Mouse (Mus musculus): ENCODE data around the gene Psma5. TPM values are rescaled to one million over a fixed set of nuclear protein-coding genes. Genes with fewer than 3 reads are reported as not detected.

Gene Psma5
- polyA plus RNA-seq, 1 experiment from 2014 or later = 327 TPM

DNA sequence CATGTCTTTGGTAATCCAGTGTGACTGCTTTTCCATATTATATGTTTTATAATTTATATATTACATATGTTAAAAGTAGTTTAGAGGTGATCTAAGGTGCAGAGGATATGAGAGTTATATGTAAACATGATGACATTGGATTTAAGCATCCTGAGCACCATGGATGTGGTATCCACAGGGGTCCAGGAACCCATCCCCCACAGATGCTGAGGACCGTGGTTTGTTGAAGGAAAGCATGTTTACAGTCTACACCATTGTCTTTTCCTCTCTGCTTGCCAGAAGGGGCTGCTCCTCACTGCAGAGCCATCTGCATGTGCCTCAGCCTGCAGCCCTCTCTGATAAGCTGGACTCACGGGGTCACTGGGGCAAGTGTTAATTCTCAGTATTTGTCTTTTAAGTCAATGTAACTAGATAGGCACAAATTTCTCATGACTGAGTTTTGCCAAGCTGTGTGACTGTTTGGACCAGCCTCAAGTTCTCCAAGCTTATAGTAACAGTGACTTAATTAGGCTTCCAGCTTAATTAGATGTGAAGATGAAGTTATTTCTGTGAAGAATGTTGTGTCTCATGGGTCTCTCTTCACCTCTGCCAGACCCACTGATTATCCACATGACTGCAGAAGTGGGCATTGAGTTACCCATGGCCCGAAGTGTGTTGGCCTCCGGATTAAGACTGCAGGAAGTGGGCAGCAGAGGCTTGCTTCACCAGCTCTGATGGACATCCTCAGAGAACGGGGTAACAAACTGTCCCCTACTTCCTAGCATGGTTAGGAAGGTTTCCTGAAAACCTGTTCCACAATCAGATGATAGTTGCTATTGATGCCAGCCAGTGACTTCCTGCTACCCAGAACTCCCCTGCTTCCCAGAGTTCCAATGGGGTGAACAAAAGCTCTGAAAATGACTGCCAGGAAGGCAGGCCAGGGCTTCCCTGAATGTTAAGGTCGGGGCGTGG, 41.2 kb downstream of the Psma5 start:
- ATAC-seq (ENCODE audit: low FRiP score, low TSS enrichment) = no peak
- 75% methylated on average over 7 of the region's 7 CpGs for WGBS
- peaks cover 23% of the 10 kb centered on the region for H3K4me1 ChIP-seq (ENCODE audit: control insufficient read depth, insufficient read depth, low read length)

DNA sequence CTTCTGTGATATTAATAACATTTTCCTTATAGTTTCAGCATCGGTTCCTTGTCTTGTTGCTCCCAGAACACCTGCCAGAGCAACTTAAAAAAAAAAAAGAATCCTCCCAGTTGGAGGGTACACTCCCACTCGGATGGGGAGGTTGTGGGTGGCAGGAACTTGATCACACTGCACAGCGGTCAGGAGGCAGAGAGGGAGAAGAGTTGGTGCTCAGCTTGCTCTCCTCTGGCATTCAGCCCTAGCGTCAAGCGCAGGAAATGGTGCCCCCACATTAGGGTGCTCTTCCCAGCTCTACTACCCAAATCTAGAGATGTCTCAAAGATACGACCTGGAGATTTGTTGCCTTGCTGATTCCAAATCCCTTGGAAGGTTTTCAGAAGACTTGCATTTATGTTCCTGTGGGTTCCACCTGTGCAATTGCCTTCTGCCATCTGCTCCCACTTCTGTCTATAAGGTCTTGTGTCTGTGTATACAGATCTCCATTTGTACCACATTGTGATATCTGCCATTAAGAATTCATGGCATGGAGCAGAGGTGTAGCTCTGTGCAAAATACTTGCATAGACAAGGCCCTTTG, 43.8 kb downstream of the Psma5 start:
- ATAC-seq (ENCODE audit: low FRiP score, low TSS enrichment) = no peak
- no peaks in the 10 kb centered on the region for H3K27me3 ChIP-seq (ENCODE audit: control insufficient read depth, insufficient read depth, low read length)
- H3K4me2 ChIP-seq (replicated peaks; ENCODE audit: low read depth, low read length) = no peak overlapping the region
- H3K4me1 ChIP-seq (ENCODE audit: control insufficient read depth, insufficient read depth, low read length) = peaks cover 21% of the 10 kb centered on the region
- 61% methylated on average over 6 of the region's 6 CpGs for WGBS
- no peaks in the 10 kb centered on the region for H3K36me3 ChIP-seq (ENCODE audit: control insufficient read depth, insufficient read depth, low read length)
- H3K9ac ChIP-seq (ENCODE audit: low read depth, low read length) = no peak overlapping the region
- H3K27ac ChIP-seq (ENCODE audit: low read depth, low read length) = no peak overlapping the region
- H3K4me3 ChIP-seq (ENCODE audit: low read length) = no peak overlapping the region
- H3K9me3 ChIP-seq (ENCODE audit: control insufficient read depth, low read length) = no peaks in the 10 kb centered on the region

More for the DNA sequence above, 41.2 kb downstream of the Psma5 start:
- H3K9me3 ChIP-seq (ENCODE audit: control insufficient read depth, low read length) = no peaks in the 10 kb centered on the region
- no peaks in the 10 kb centered on the region for H3K27me3 ChIP-seq (ENCODE audit: control insufficient read depth, insufficient read depth, low read length)
- no peaks in the 10 kb centered on the region for H3K36me3 ChIP-seq (ENCODE audit: control insufficient read depth, insufficient read depth, low read length)
- no peak overlapping the region for H3K4me3 ChIP-seq (ENCODE audit: low read length)
- H3K27ac ChIP-seq (ENCODE audit: low read depth, low read length) = no peak overlapping the region
- no peak overlapping the region for H3K9ac ChIP-seq (ENCODE audit: low read depth, low read length)
- H3K4me2 ChIP-seq (replicated peaks; ENCODE audit: low read depth, low read length) = no peak overlapping the region

DNA sequence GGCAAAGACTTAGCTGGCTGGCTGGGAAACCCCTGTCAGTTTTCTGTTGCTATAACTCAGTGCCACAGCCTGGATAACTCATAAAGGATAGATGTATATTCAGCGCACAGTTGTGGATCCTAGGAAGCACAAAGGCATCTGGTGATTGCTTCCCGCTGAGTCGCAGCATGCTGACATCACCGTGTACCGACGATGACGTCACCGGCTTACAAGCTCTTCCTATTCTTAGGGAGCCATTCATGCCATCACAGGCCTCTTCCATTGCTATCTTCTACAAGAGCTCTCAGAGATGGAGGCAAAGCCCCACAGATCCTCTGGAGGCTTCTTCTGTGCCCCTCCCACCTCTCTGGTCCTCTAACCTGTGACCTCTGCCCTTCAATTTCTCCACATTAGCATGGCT, 47.0 kb downstream of the Psma5 start:
- no peak overlapping the region for H3K4me3 ChIP-seq (ENCODE audit: low read length)
- H3K27ac ChIP-seq (ENCODE audit: low read depth, low read length) = no peak overlapping the region
- no peak overlapping the region for H3K9ac ChIP-seq (ENCODE audit: low read depth, low read length)
- WGBS = 94% methylated on average over 8 of the region's 8 CpGs
- no peaks in the 10 kb centered on the region for H3K36me3 ChIP-seq (ENCODE audit: control insufficient read depth, insufficient read depth, low read length)
- no peaks in the 10 kb centered on the region for H3K27me3 ChIP-seq (ENCODE audit: control insufficient read depth, insufficient read depth, low read length)
- H3K9me3 ChIP-seq (ENCODE audit: control insufficient read depth, low read length) = no peaks in the 10 kb centered on the region
- no peaks in the 10 kb centered on the region for H3K4me1 ChIP-seq (ENCODE audit: control insufficient read depth, insufficient read depth, low read length)
- ATAC-seq (ENCODE audit: low FRiP score, low TSS enrichment) = no peak
- no peak overlapping the region for H3K4me2 ChIP-seq (replicated peaks; ENCODE audit: low read depth, low read length)

DNA sequence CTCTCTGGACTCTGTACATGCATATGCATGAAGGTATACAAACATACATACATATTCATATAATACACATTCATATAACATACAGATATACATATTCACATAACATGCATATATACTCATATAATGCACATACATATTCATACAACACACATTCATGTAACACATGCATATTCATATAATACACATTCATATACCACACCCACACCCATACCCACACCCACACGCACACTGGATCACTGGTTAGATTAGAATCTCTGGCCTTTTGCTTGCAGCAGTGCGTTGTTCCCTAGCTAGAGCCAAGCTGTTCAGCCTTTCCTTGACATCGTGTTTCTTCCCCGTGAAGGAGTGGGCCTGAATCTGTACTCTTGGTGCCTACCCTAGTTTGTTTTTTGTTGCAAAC, 48.0 kb downstream of the Psma5 start:
- H3K4me1 ChIP-seq (ENCODE audit: control insufficient read depth, insufficient read depth, low read length) = no peaks in the 10 kb centered on the region
- H3K4me3 ChIP-seq (ENCODE audit: low read length) = no peak overlapping the region
- H3K4me2 ChIP-seq (replicated peaks; ENCODE audit: low read depth, low read length) = no peak overlapping the region
- ATAC-seq (ENCODE audit: low FRiP score, low TSS enrichment) = no peak
- H3K9ac ChIP-seq (ENCODE audit: low read depth, low read length) = no peak overlapping the region
- H3K36me3 ChIP-seq (ENCODE audit: control insufficient read depth, insufficient read depth, low read length) = no peaks in the 10 kb centered on the region
- H3K27ac ChIP-seq (ENCODE audit: low read depth, low read length) = no peak overlapping the region
- WGBS = 77% methylated on average over 4 of the region's 4 CpGs
- H3K9me3 ChIP-seq (ENCODE audit: control insufficient read depth, low read length) = no peaks in the 10 kb centered on the region
- H3K27me3 ChIP-seq (ENCODE audit: control insufficient read depth, insufficient read depth, low read length) = no peaks in the 10 kb centered on the region

GRCm38 (mm10) chr3:108306387-108306786, 49.7 kb downstream of the Psma5 start:
- Histone ChIP-seq H3K27me3 (ENCODE audit: control insufficient read depth, insufficient read depth, low read length) (no peaks in the 10 kb centered on the region), H3K9me3 (ENCODE audit: control insufficient read depth, low read length) (no peaks in the 10 kb centered on the region), H3K9ac (ENCODE audit: low read depth, low read length) (no peak overlapping the region), H3K4me1 (ENCODE audit: control insufficient read depth, insufficient read depth, low read length) (no peaks in the 10 kb centered on the region), H3K27ac (ENCODE audit: low read depth, low read length) (no peak overlapping the region), H3K4me2 (replicated peaks; ENCODE audit: low read depth, low read length) (no peak overlapping the region), H3K36me3 (ENCODE audit: control insufficient read depth, insufficient read depth, low read length) (0 out of 2 replicates have a peak, but pooled peaks cover 4% of the 10 kb centered on the region), H3K4me3 (ENCODE audit: low read length) (no peak overlapping the region)
- WGBS = 60% methylated on average over 3 of the region's 3 CpGs
- no peak for ATAC-seq (ENCODE audit: low FRiP score, low TSS enrichment)

- no peak overlapping the region for H3K9ac ChIP-seq (ENCODE audit: low read depth, low read length)
- 83% methylated on average over 6 of the region's 6 CpGs for WGBS
- no peaks in the 10 kb centered on the region for H3K4me1 ChIP-seq (ENCODE audit: control insufficient read depth, insufficient read depth, low read length)
- no peak for ATAC-seq (ENCODE audit: low FRiP score, low TSS enrichment)
- H3K36me3 ChIP-seq (ENCODE audit: control insufficient read depth, insufficient read depth, low read length) = 0 out of 2 replicates have a peak, but pooled peaks cover 4% of the 10 kb centered on the region
- H3K4me3 ChIP-seq (ENCODE audit: low read length) = no peak overlapping the region
- H3K27me3 ChIP-seq (ENCODE audit: control insufficient read depth, insufficient read depth, low read length) = no peaks in the 10 kb centered on the region
- H3K4me2 ChIP-seq (replicated peaks; ENCODE audit: low read depth, low read length) = no peak overlapping the region
- H3K27ac ChIP-seq (ENCODE audit: low read depth, low read length) = no peak overlapping the region
- H3K9me3 ChIP-seq (ENCODE audit: control insufficient read depth, low read length) = no peaks in the 10 kb centered on the region
Observed at GRCm38 (mm10) chr3:108307485-108307884, 50.8 kb downstream of the Psma5 start.

DNA sequence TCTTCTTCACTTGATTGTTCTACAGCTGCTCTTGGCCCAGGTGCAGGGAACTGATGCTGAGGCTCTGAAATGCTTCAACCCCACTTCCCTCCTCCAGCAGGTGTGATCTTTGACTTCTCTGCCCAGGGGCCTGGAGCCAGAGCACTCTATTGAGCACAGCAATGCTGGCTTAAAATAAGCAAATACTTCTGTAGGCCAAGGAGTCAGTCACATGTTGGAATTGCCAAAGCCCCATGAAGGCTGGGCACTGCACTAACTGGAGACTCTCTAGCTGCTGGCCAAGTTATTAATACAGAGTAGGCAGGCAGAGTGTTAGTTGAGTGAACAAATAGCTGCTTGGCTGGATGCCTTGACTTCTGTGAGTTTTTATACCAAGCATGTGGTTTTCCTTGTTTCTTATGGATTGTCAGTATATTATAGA, 54.2 kb downstream of the Psma5 start:
- Histone ChIP-seq H3K36me3 (ENCODE audit: control insufficient read depth, insufficient read depth, low read length) (0 out of 2 replicates have a peak, but pooled peaks cover 4% of the 10 kb centered on the region), H3K27me3 (ENCODE audit: control insufficient read depth, insufficient read depth, low read length) (no peaks in the 10 kb centered on the region), H3K4me1 (ENCODE audit: control insufficient read depth, insufficient read depth, low read length) (no peaks in the 10 kb centered on the region), H3K4me3 (ENCODE audit: low read length) (no peak overlapping the region), H3K9ac (ENCODE audit: low read depth, low read length) (no peak overlapping the region), H3K27ac (ENCODE audit: low read depth, low read length) (no peak overlapping the region), H3K9me3 (ENCODE audit: control insufficient read depth, low read length) (no peaks in the 10 kb centered on the region), H3K4me2 (replicated peaks; ENCODE audit: low read depth, low read length) (no peak overlapping the region)
- no peak for ATAC-seq (ENCODE audit: low FRiP score, low TSS enrichment)

DNA sequence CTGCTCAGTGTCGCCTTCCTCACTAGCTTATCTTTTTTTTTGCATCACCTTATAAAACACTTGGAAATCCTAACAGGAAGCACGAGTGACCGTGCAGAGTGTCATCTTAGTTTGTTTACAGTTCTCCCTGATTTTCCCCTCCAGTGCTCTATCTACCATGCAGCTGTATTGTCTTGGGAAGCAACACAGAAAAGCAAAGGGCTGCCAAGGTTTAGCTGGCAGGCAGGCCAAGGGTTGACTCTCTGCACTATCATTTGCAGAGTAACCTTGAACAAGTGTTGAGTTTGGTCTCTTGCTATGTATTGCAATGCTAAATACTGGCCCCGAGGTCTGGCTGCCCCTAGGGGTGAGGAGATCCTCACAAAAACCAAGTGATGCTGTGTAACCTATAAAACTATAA, 55.0 kb downstream of the Psma5 start:
- H3K27ac ChIP-seq (ENCODE audit: low read depth, low read length) = no peak overlapping the region
- H3K27me3 ChIP-seq (ENCODE audit: control insufficient read depth, insufficient read depth, low read length) = no peaks in the 10 kb centered on the region
- no peak overlapping the region for H3K4me3 ChIP-seq (ENCODE audit: low read length)
- no peak overlapping the region for H3K9ac ChIP-seq (ENCODE audit: low read depth, low read length)
- H3K4me2 ChIP-seq (replicated peaks; ENCODE audit: low read depth, low read length) = no peak overlapping the region
- no peaks in the 10 kb centered on the region for H3K4me1 ChIP-seq (ENCODE audit: control insufficient read depth, insufficient read depth, low read length)
- ATAC-seq (ENCODE audit: low FRiP score, low TSS enrichment) = no peak
- H3K36me3 ChIP-seq (ENCODE audit: control insufficient read depth, insufficient read depth, low read length) = 0 out of 2 replicates have a peak, but pooled peaks cover 4% of the 10 kb centered on the region
- no peaks in the 10 kb centered on the region for H3K9me3 ChIP-seq (ENCODE audit: control insufficient read depth, low read length)
- 80% methylated on average over 4 of the region's 4 CpGs for WGBS

GRCm38 (mm10) chr3:108312414-108312813, 55.7 kb downstream of the Psma5 start:
- Histone ChIP-seq H3K4me1 (ENCODE audit: control insufficient read depth, insufficient read depth, low read length) (no peaks in the 10 kb centered on the region), H3K27ac (ENCODE audit: low read depth, low read length) (no peak overlapping the region)

More at GRCm38 (mm10) chr3:108312414-108312813, 55.7 kb downstream of the Psma5 start:
- H3K9me3 ChIP-seq (ENCODE audit: control insufficient read depth, low read length) = no peaks in the 10 kb centered on the region
- H3K4me2 ChIP-seq (replicated peaks; ENCODE audit: low read depth, low read length) = no peak overlapping the region
- no peak overlapping the region for H3K9ac ChIP-seq (ENCODE audit: low read depth, low read length)
- no peak for ATAC-seq (ENCODE audit: low FRiP score, low TSS enrichment)
- 0 out of 2 replicates have a peak, but pooled peaks cover 4% of the 10 kb centered on the region for H3K36me3 ChIP-seq (ENCODE audit: control insufficient read depth, insufficient read depth, low read length)
- H3K4me3 ChIP-seq (ENCODE audit: low read length) = no peak overlapping the region
- no peaks in the 10 kb centered on the region for H3K27me3 ChIP-seq (ENCODE audit: control insufficient read depth, insufficient read depth, low read length)
